Mouse (Mus musculus) liver, embryonic 14.5 days (tissue): Measurements from ENCODE around the gene Pcbp1. TPM values are rescaled to one million over a fixed set of nuclear protein-coding genes. Genes with fewer than 3 reads are reported as not detected.
A peak's percentile ranks its signal among the peaks of the same experiment; 100 is the strongest.

Experiments used
- ATAC-seq: fragments of 200-750 bp; cut with Nextera tagmentation; 2 replicates; pipeline ENCODE4 v1.8.0; 2017; ENCODE audit warnings: moderate number of reproducible peaks, mild to moderate bottlenecking, moderate library complexity; ENCODE audit not compliant: insufficient read depth
- DNase-seq, 3 experiments: peaks; one replicate each; pipeline ENCODE4 v3.0.0-alpha.2; 2012 to 2013; ENCODE audit warnings: low read depth in 3 of 3, low spot score in 3 of 3
- H3K27ac ChIP-seq: fragments of 300-500 bp; sonication (generic); 2 replicates; pipeline ENCODE4 v1.5.1; 2014; ENCODE audit warnings: moderate library complexity, mild to moderate bottlenecking, control low read depth, inconsistent platforms
- H3K27me3 ChIP-seq: fragments of 300-500 bp; sonication (generic); 2 replicates; pipeline ENCODE4 v1.6.1; 2014; ENCODE audit warnings: mild to moderate bottlenecking, low read length, moderate library complexity; ENCODE audit not compliant: control insufficient read depth, insufficient read depth
- H3K36me3 ChIP-seq: fragments of 300-500 bp; sonication (generic); replicated peaks from 2 replicates; pipeline ENCODE4 v1.6.1; 2014; ENCODE audit warnings: low read depth; ENCODE audit not compliant: control insufficient read depth, insufficient read depth
- H3K4me1 ChIP-seq, 2 experiments: fragments of 200-500 bp in 1 of 2; fragments of 300-500 bp in 1 of 2; sonication (generic) in 1 of 2; replicated peaks; 2 replicates each; pipeline ENCODE4 v1.6.1; 2012 to 2014; ENCODE audit warnings: antibody characterized with exemption in 1 of 2, inconsistent platforms in 1 of 2, low read length in 1 of 2; ENCODE audit not compliant: control insufficient read depth in 2 of 2, insufficient read depth in 2 of 2
- H3K4me2 ChIP-seq: fragments of 300-500 bp; sonication (generic); 2 replicates; pipeline ENCODE4 v1.6.1; 2014; ENCODE audit warnings: low read depth, mild to moderate bottlenecking, control low read depth, moderate library complexity
- H3K4me3 ChIP-seq, 2 experiments: fragments of 200-500 bp in 1 of 2; fragments of 300-500 bp in 1 of 2; sonication (generic) in 1 of 2; 2 replicates each; pipeline ENCODE4 v1.5.1; 2012 to 2014; ENCODE audit warnings: low read depth in 2 of 2, low read length in 2 of 2, mild to moderate bottlenecking in 2 of 2, control low read depth in 1 of 2, inconsistent platforms in 1 of 2, moderate library complexity in 1 of 2; ENCODE audit not compliant: insufficient read depth in 1 of 2
- H3K9ac ChIP-seq: fragments of 300-500 bp; sonication (generic); replicated peaks from 2 replicates; pipeline ENCODE4 v1.6.1; 2014; ENCODE audit warnings: mild to moderate bottlenecking, control low read depth, moderate library complexity
- H3K9me3 ChIP-seq: fragments of 300-500 bp; sonication (generic); 2 replicates; pipeline ENCODE4 v1.6.1; 2016; ENCODE audit warnings: low read length, mixed read lengths; ENCODE audit not compliant: control insufficient read depth
- CTCF ChIP-seq: IDR thresholded peaks from 2 replicates; pipeline ENCODE4 v1.5.1; 2016; ENCODE audit warnings: antibody characterized with exemption, low read depth, control low read depth
- EP300 ChIP-seq: IDR thresholded peaks from 2 replicates; pipeline ENCODE4 v1.6.1; 2016; ENCODE audit warnings: antibody characterized with exemption, low read depth
- WGBS: fragments of 180-500 bp; shearing (Covaris S2); extraction: QIAGEN DNeasy Blood & Tissue Kit; methylation state at CpG from one replicate; pipeline ENCODE4 v1.1.7; 2014; ENCODE audit not compliant: insufficient replicate concordance; 5-methylcytosine and 5-hydroxymethylcytosine counted together
- polyA plus RNA-seq, 2 experiments: library from polyadenylated mRNA; depleted of rRNA in 1 of 2; stranded (reverse) in 1 of 2; unstranded in 1 of 2; fragments of >200 nt; fragmentation: Nextera tagmentation in 1 of 2; extraction: Ambion mirVana in 1 of 2; gene quantifications; 2 replicates each; pipeline versions ENCODE4 v1.2.1 to v1.2.3; 2012 to 2014

Pcbp1 gene
- polyA plus RNA-seq, 2 experiments: 136 to 188 TPM

DNA sequence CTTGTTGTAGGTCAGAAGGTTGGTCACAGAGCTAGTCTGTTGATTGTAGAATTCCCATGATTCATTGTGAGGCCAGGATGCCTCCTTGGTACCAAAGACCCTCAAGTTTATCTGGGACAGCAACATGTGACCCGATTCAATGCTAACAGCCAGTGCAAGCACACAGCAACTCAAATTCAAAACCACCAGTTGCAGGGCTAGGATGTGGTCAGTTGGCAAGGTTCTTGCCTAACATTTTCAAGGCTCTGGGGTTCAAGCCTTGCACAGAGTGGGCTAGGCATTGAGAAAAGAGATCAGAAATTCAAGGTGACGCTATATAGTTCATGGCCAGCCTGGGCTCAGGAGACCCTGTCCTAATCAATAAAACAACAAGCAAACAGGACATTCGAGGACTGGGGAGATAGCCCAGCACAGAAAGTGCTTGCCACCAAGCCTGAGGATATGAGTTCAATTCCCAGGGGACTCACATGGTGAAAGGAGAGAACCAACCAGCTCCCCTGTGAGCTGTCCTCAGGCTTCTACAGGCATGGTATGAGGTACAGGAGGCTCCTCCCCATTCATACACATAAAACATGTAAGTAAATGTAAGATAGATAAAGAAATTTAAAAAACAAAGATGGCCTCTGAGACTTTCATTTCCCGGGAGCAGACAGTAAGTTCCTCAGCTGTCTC lies 16.8 kb downstream of the Pcbp1 start:
- H3K36me3 ChIP-seq: no peaks in the 10 kb centered on the region
- H3K4me3 ChIP-seq: no peak overlapping the region
- peak; percentile 28; the same call in 1 of the 2 replicates for ATAC-seq
- WGBS: 46% methylated on average over 4 of the region's 4 CpGs
- no peak overlapping the region for H3K4me2 ChIP-seq
- TF ChIP-seq EP300 (no peak), CTCF (no peak)
- no peak overlapping the region for H3K27ac ChIP-seq
- peaks cover 8 to 15% of the 10 kb centered on the region in 2 experiments for H3K4me1 ChIP-seq
- H3K9me3 ChIP-seq: no peaks in the 10 kb centered on the region
- no peak for DNase-seq
- no peaks in the 10 kb centered on the region for H3K27me3 ChIP-seq
- H3K9ac ChIP-seq: no peak overlapping the region

DNA sequence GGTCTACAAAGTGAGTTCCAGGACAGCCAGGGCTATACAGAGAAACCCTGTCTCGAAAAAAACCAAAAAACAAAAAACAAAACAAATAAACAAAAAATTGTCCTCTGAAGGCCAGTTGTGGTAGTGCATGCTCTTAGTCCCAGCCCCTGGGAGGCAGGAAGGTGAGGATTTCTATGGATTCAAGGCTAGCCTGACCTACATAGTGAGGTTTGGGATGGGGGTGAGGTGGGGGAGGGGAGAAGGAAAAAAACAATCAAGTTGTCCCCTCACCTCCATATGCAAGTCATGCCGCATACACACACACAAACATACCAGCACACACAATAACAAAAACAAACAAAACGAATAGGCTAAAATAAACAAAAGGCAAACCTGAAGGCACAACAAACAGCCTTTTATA lies 17.4 kb downstream of the Pcbp1 start:
- H3K4me3 ChIP-seq: no peak overlapping the region
- H3K4me1 ChIP-seq: peaks cover 8 to 15% of the 10 kb centered on the region in 2 experiments
- H3K9ac ChIP-seq: no peak overlapping the region
- TF ChIP-seq EP300 (no peak), CTCF (no peak)
- H3K36me3 ChIP-seq: no peaks in the 10 kb centered on the region
- no peak overlapping the region for H3K4me2 ChIP-seq
- ATAC-seq (no peak), DNase-seq (no peak)
- no peaks in the 10 kb centered on the region for H3K27me3 ChIP-seq
- H3K9me3 ChIP-seq: no peaks in the 10 kb centered on the region
- H3K27ac ChIP-seq: no peak overlapping the region
- 63% methylated on average over 3 of the region's 3 CpGs for WGBS

DNA sequence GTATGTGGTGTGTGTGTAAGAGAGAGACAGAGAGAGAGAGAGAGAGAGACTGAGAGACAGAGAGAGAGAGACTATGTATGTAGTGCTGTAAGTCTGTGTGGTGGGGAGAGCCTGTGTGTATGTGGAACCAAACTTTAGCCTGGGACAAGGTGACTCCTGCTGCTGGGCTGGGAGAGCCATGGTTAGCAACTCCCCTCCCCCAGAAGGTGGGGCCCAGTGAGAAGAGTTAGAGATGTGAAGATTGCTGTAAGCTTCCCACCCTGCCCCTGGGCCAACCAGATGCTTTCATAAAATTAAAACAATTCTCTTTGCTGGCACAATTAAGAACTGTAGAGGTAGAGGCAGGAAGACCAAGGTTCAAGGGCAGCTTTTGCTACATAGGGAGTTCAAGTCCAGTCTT lies 19.0 kb downstream of the Pcbp1 start:
- no peak for ATAC-seq
- no peak overlapping the region for H3K4me2 ChIP-seq
- DNase-seq: no peak
- TF ChIP-seq EP300 (no peak), CTCF (no peak)
- H3K9ac ChIP-seq: no peak overlapping the region
- peaks cover 8 to 15% of the 10 kb centered on the region in 2 experiments for H3K4me1 ChIP-seq
- H3K27ac ChIP-seq: no peak overlapping the region
- H3K4me3 ChIP-seq: no peak overlapping the region
- H3K27me3 ChIP-seq: no peaks in the 10 kb centered on the region
- H3K9me3 ChIP-seq: no peaks in the 10 kb centered on the region
- no peaks in the 10 kb centered on the region for H3K36me3 ChIP-seq

DNA sequence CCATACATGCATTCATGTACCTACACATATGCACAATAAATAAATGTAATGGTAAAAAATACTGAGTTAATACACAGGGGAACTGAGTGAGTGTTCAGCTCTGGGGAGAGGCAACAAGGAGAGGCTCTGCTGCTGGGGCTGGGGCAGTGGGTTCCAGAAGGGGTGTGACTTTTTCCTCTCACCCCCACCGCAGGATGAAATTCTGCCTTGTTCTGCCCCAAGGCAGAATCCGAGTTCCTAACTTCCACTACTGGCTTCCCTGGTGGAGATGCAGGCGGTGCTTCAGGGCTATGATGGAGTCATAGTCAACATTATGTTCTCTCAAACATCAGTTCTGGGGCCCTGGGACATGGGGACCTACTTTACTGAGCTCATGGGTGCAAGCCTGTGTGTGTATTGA lies 19.8 kb downstream of the Pcbp1 start:
- Histone ChIP-seq H3K36me3 (no peaks in the 10 kb centered on the region), H3K27ac (no peak overlapping the region), H3K4me1 (peaks cover 8 to 15% of the 10 kb centered on the region in 2 experiments), H3K9ac (no peak overlapping the region), H3K4me2 (no peak overlapping the region), H3K27me3 (no peaks in the 10 kb centered on the region), H3K9me3 (no peaks in the 10 kb centered on the region), H3K4me3 (no peak overlapping the region)
- TF ChIP-seq EP300: no peak
- no peak for TF ChIP-seq CTCF
- DNase-seq: no peak
- no peak for ATAC-seq
- WGBS: 67% methylated on average over 3 of the region's 3 CpGs

DNA sequence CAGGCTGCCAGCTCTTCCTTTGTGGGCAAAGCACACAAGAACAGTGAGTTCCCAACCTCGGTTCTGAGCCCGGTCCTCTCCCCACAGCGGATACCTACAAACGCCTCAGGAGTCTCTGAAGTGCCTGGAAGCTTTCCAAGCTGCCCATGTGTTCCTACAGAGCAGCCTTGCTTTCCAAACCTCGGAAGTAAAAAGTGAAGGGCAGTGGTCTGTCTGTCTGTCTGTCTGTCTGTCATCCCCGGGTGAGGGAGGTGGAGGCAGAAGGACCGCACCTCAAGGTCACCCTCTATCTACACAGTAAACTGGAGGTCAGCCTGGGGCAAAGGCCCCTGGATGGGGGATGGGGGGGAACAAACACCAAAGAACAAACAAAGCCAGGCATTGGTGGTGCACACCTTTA lies 20.4 kb downstream of the Pcbp1 start:
- Histone ChIP-seq H3K9ac (no peak overlapping the region), H3K4me1 (peaks cover 8 to 15% of the 10 kb centered on the region in 2 experiments), H3K27me3 (no peaks in the 10 kb centered on the region), H3K4me2 (no peak overlapping the region), H3K36me3 (no peaks in the 10 kb centered on the region), H3K9me3 (no peaks in the 10 kb centered on the region), H3K4me3 (no peak overlapping the region), H3K27ac (no peak overlapping the region)
- ATAC-seq (no peak), DNase-seq (no peak)
- 64% methylated on average over 7 of the region's 7 CpGs for WGBS
- TF ChIP-seq CTCF: no peak
- no peak for TF ChIP-seq EP300
